8 mouse cellular contexts compared by ENCODE assay signal in genomic region chr14:73509765-73510423, GRCm38 (mm10). TPM values are rescaled to one million over a fixed set of nuclear protein-coding genes. Genes with fewer than 3 reads are reported as not detected.
DNase-seq lines count a peak whose midpoint lies in the region; ATAC-seq lines count a peak whose summit lies in the region.

Gene Med4, plus strand, starts transcription at chr14:73510025.

- peak within 1 kb of the TSS; percentile 61 for H3K4me3 ChIP-seq in intestine, embryonic 14.5 days (ENCODE audit: low read depth, low read length)

- intact Hi-C loops in left cerebral cortex, postnatal 14 days (cut with DNase I), result loop anchor here (10.0 kb wide), 2 partner anchors 125 to 405 kb away; partner anchors contain the start of gene Itm2b

- peak; percentile 95 to 98 for DNase-seq in adrenal gland, adult 18-20 months (ENCODE audit: low spot score in 2 of 2)
- peak; percentile 96 for DNase-seq in embryo, embryonic 11 days
- DNase-seq in gastrocnemius, postnatal 25 days, result peak; percentile 92
- peak; percentile 100 for DNase-seq in intestine, embryonic 14.5 days (ENCODE audit: low spot score)
- DNase-seq in left cerebral cortex, postnatal 14 days (ENCODE audit: low spot score in 2 of 2), result peak; percentile 95 to 97
- DNase-seq in mesoderm, embryonic 11.5 days (ENCODE audit: low read depth, low spot score), result peak; percentile 96
- peak; percentile 90 to 91 for DNase-seq in right cerebral cortex, postnatal 36 days (ENCODE audit: low spot score in 2 of 2)
- DNase-seq in yolk sac, embryonic 10.5 days (ENCODE audit: low spot score), result peak; percentile 92

- peak within 1 kb of the TSS; percentile 70 for H3K9ac ChIP-seq in intestine, embryonic 14.5 days (ENCODE audit: low read length)

- H3K4me1 ChIP-seq in intestine, embryonic 14.5 days (replicated peaks; ENCODE audit: control insufficient read depth, insufficient read depth, low read length), result peaks cover 8% of the 10 kb centered on the region

- WGBS in intestine, embryonic 14.5 days, result under 1% methylated on average over 41 of the region's 41 CpGs

- peak; percentile 90 for ATAC-seq in intestine, embryonic 14.5 days (replicated peaks; ENCODE audit: low FRiP score, low TSS enrichment, low read depth)

- no peak within 1 kb of the TSS for H3K27ac ChIP-seq in intestine, embryonic 14.5 days (ENCODE audit: low read depth)

- H3K4me2 ChIP-seq in intestine, embryonic 14.5 days (ENCODE audit: low read length), result peak within 1 kb of the TSS; percentile 96

- H3K36me3 ChIP-seq in intestine, embryonic 14.5 days (ENCODE audit: control insufficient read depth, insufficient read depth, low read length), result peaks cover 22% of the 10 kb centered on the region

- no peaks in the 10 kb centered on the region for H3K9me3 ChIP-seq in intestine, embryonic 14.5 days (ENCODE audit: control insufficient read depth, low read length)

- H3K27me3 ChIP-seq in intestine, embryonic 14.5 days (replicated peaks; ENCODE audit: control insufficient read depth, insufficient read depth, low read length), result no peaks in the 10 kb centered on the region

RNA-seq across cellular contexts. Expression of gene Med4, which starts in this region (rescaled TPM):
- 10 to 100 TPM; 22.0 to 22.8 TPM for total RNA-seq in adrenal gland, adult 18-20 months (2021)
- total RNA-seq in gastrocnemius, postnatal 25 days (2021), result 10 to 100 TPM; 12.4 to 12.9 TPM
- polyA plus RNA-seq in intestine, embryonic 14.5 days (2014; fragmentation: Nextera tagmentation; extraction: Ambion mirVana), result 76.2 and 87.2 TPM in 2 replicates
- 10 to 100 TPM; 25.3 to 27.5 TPM for total RNA-seq in left cerebral cortex, postnatal 14 days (2021)
